Mouse (Mus musculus) cerebellum, adult 2 months (tissue): ENCODE measurements around the gene Asxl1.

ENCODE experiments used
- CTCF ChIP-seq: fragments of 200-500 bp; IDR thresholded peaks from 2 replicates; pipeline ENCODE4 v1.5.1; 2011; ENCODE audit warnings: low read depth, mild to moderate bottlenecking, control low read depth, low read length, moderate library complexity, borderline replicate concordance; ENCODE audit not compliant: insufficient read depth
- POLR2A ChIP-seq: fragments of 200-500 bp; IDR thresholded peaks from 2 replicates; pipeline ENCODE4 v1.6.1; 2011; ENCODE audit warnings: low read length, control low read depth, borderline replicate concordance; ENCODE audit not compliant: insufficient read depth

- no peak for TF ChIP-seq CTCF
- no peak for TF ChIP-seq POLR2A
These were observed 7.0 kb upstream of the Asxl1 start for GRCm38 (mm10) chr2:153338361-153339350.
